Mouse (Mus musculus): ENCODE results near the gene Ppia.

DNA sequence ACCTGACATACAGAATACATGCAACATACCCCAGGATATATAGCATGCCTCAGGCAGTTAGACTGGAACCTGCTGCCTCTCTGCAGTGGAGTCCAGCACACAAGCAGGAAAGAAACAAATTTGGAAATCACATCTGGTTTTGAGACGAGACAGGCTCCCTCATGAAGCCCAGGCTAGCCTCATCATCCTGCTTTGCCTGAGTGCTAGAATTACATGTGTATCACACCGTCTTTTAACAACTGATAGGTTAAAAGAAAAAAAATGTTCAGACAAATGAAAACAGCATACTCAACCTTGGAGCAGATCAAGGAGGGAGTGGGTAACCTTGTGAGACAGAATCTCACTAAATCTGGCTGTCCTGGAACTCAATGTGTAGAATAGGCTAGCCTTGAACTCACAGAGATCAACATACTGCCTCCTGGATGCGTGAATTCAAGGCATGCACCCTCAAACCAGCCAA lies 8.1 kb upstream of the Ppia start:
- TF ChIP-seq CTCF (conservative IDR thresholded peaks at IDR 0.05; ENCODE audit: insufficient read depth, insufficient read length, low read depth, low read length) (no peak), POLR2A (IDR thresholded peaks at IDR 0.05; ENCODE audit: low read depth, low read length) (no peak)
